7 mouse cellular contexts compared by ENCODE assay signal in genomic region chr1:189700990-189701389, GRCm38 (mm10). TPM values are rescaled to one million over a fixed set of nuclear protein-coding genes. Genes with fewer than 3 reads are reported as not detected.
DNase-seq lines count a peak whose midpoint lies in the region; ATAC-seq and TF ChIP-seq lines count a peak whose summit lies in the region.

No protein-coding gene starts in this region.

- H3K9me3 ChIP-seq in MEL (replicated peaks; ENCODE audit: insufficient read depth, low read length), result no peaks in the 10 kb centered on the region
- no peaks in the 10 kb centered on the region for H3K9me3 ChIP-seq in embryonic facial prominence, embryonic 14.5 days (ENCODE audit: control insufficient read depth, low read length)
- H3K9me3 ChIP-seq in heart, embryonic 10.5 days, result no peaks in the 10 kb centered on the region

- under 1% methylated on average over 6 of the region's 6 CpGs for WGBS in bone marrow, adult 2 months
- WGBS in embryonic facial prominence, embryonic 14.5 days, result 3% methylated on average over 6 of the region's 6 CpGs
- 4% methylated on average over 6 of the region's 6 CpGs for WGBS in heart, embryonic 10.5 days

- no peaks in the 10 kb centered on the region for H3K36me3 ChIP-seq in MEL (ENCODE audit: control insufficient read depth in 1 of 2, insufficient read depth in 2 of 2, low read length in 2 of 2)
- H3K36me3 ChIP-seq in embryonic facial prominence, embryonic 14.5 days (ENCODE audit: control insufficient read depth, insufficient read depth, low read length), result no peaks in the 10 kb centered on the region
- no peaks in the 10 kb centered on the region for H3K36me3 ChIP-seq in heart, embryonic 10.5 days

- no peak overlapping the region for H3K27ac ChIP-seq in MEL (ENCODE audit: control insufficient read depth, low read depth, low read length)
- H3K27ac ChIP-seq in bone marrow, adult 2 months (ENCODE audit: control insufficient read depth, insufficient read depth, low read depth, low read length, poor library complexity), result no peak overlapping the region
- H3K27ac ChIP-seq in embryonic facial prominence, embryonic 14.5 days (replicated peaks; ENCODE audit: low read depth, low read length), result no peak overlapping the region
- H3K27ac ChIP-seq in heart, embryonic 10.5 days, result 0 out of 2 replicates have a peak overlapping the region, but pooled peaks have one; percentile 29

- no peak for TF ChIP-seq POLR2A in MEL (IDR thresholded peaks at IDR 0.05; ENCODE audit: control insufficient read depth in 1 of 2, insufficient read depth in 1 of 2, low read depth in 1 of 2, low read length in 2 of 2, poor library complexity in 1 of 2)
- TF ChIP-seq POLR2A in bone marrow, adult 2 months (IDR thresholded peaks at IDR 0.05; ENCODE audit: borderline replicate concordance, control insufficient read depth, low read depth, low read length), result no peak

- H3K9ac ChIP-seq in MEL (ENCODE audit: control insufficient read depth, low read depth, low read length, poor library complexity, severe bottlenecking), result no peak overlapping the region
- H3K9ac ChIP-seq in embryonic facial prominence, embryonic 14.5 days (ENCODE audit: low read depth, low read length), result no peak overlapping the region; the same call in 1 of the 2 replicates

- peak; percentile 61 for TF ChIP-seq RAD21 in MEL (IDR thresholded peaks at IDR 0.05; ENCODE audit: low read depth, low read length)

- H3K4me2 ChIP-seq in embryonic facial prominence, embryonic 14.5 days (ENCODE audit: low read depth, low read length), result no peak overlapping the region; the same call in 1 of the 2 replicates

- TF ChIP-seq CTCF in MEL (IDR thresholded peaks at IDR 0.05 in 2 of 3, conservative IDR thresholded peaks at IDR 0.05 in 1 of 3; ENCODE audit: control insufficient read depth in 1 of 3, insufficient read depth in 1 of 3, low read depth in 2 of 3, low read length in 3 of 3, poor library complexity in 1 of 3, severe bottlenecking in 1 of 3), result peak; percentile 50 to 78 (median 66); a peak in 5 of 6 replicates
- peak; percentile 84 for TF ChIP-seq CTCF in bone marrow, adult 2 months (IDR thresholded peaks at IDR 0.05; ENCODE audit: control insufficient read depth, insufficient read depth, low read length)

- peak; percentile 76 for DNase-seq in MEL (ENCODE audit: low read depth, low spot score)
- peak; percentile 82 for DNase-seq in embryonic facial prominence, embryonic 14.5 days (ENCODE audit: low spot score)
- DNase-seq in heart, embryonic 10.5 days (ENCODE audit: low spot score), result peak; percentile 84
- peak; percentile 33 to 70 for DNase-seq in layer of hippocampus, adult 8-10 months (ENCODE audit: low spot score in 2 of 2)
- peak; percentile 62 for DNase-seq in lung, postnatal 25 days (ENCODE audit: low spot score)
- peak; percentile 76 to 85 for DNase-seq in right cerebral cortex, postnatal 10 days (ENCODE audit: low spot score in 2 of 2)

- H3K79me2 ChIP-seq in MEL (ENCODE audit: control insufficient read depth, insufficient read depth, low read length, poor library complexity), result no peaks in the 10 kb centered on the region

- H3K4me1 ChIP-seq in MEL (ENCODE audit: control insufficient read depth in 1 of 2, insufficient read depth in 2 of 2, low read length in 2 of 2), result no peaks in the 10 kb centered on the region
- no peaks in the 10 kb centered on the region for H3K4me1 ChIP-seq in bone marrow, adult 2 months (ENCODE audit: control insufficient read depth, insufficient read depth, low read length)
- no peaks in the 10 kb centered on the region; the same call in 1 of the 2 replicates for H3K4me1 ChIP-seq in embryonic facial prominence, embryonic 14.5 days (ENCODE audit: control insufficient read depth, insufficient read depth, low read length)
- H3K4me1 ChIP-seq in heart, embryonic 10.5 days, result peaks cover 14% of the 10 kb centered on the region

- peak; percentile 74; the same call in 1 of the 2 replicates for ATAC-seq in embryonic facial prominence, embryonic 14.5 days (ENCODE audit: low read depth)

- no peak overlapping the region for H3K4me3 ChIP-seq in MEL (ENCODE audit: control insufficient read depth in 1 of 2, insufficient read depth in 1 of 2, low read depth in 2 of 2, low read length in 2 of 2)
- no peak overlapping the region for H3K4me3 ChIP-seq in bone marrow, adult 2 months (replicated peaks; ENCODE audit: control insufficient read depth, low read depth, low read length)
- H3K4me3 ChIP-seq in embryonic facial prominence, embryonic 14.5 days (ENCODE audit: low read depth, low read length), result no peak overlapping the region
- H3K4me3 ChIP-seq in heart, embryonic 10.5 days, result no peak overlapping the region

- H3K27me3 ChIP-seq in MEL (ENCODE audit: control insufficient read depth in 1 of 2, insufficient read depth in 2 of 2, low read length in 2 of 2), result no peaks in the 10 kb centered on the region
- no peaks in the 10 kb centered on the region for H3K27me3 ChIP-seq in embryonic facial prominence, embryonic 14.5 days (replicated peaks; ENCODE audit: control insufficient read depth, insufficient read depth, low read length)
- H3K27me3 ChIP-seq in heart, embryonic 10.5 days (ENCODE audit: insufficient read depth, poor library complexity, severe bottlenecking), result peaks cover 3% of the 10 kb centered on the region; the same call in 1 of the 2 replicates

- no peak for TF ChIP-seq EP300 in MEL (IDR thresholded peaks at IDR 0.05; ENCODE audit: low read depth in 1 of 2, low read length in 2 of 2)

TF ChIP-seq in MEL, 35 proteins besides CTCF, POLR2A, EP300 and RAD21:
- TF ChIP-seq MYC (IDR thresholded peaks at IDR 0.05; ENCODE audit: low read depth, low read length) (no peak), MYB (IDR thresholded peaks at IDR 0.05; ENCODE audit: low read depth, low read length) (no peak), ZC3H11A (IDR thresholded peaks at IDR 0.05; ENCODE audit: low read depth, low read length) (peak; percentile 52), RCOR1 (IDR thresholded peaks at IDR 0.05; ENCODE audit: low read depth, low read length) (no peak), SMC3 (IDR thresholded peaks at IDR 0.05; ENCODE audit: low read depth, low read length) (peak; percentile 70), POLR2AphosphoS5 (IDR thresholded peaks at IDR 0.05; ENCODE audit: borderline replicate concordance, low read depth, low read length) (no peak)

RNA-seq across cellular contexts. Expression of gene Cenpf, which starts 13.1 kb away (rescaled TPM):
- total RNA-seq in MEL (2012; rRNA removed), result 16.6 and 25.2 TPM in 2 replicates
- 10 to 100 TPM; 34.5 to 63.2 TPM for polyA plus RNA-seq in MEL (2012; ENCODE audit: insufficient read depth in 1 of 2, insufficient read length in 2 of 2, low read depth in 1 of 2, low replicate concordance in 2 of 2, missing spikeins in 1 of 2)
- 23.9 and 28.7 TPM in 2 replicates for polyA plus RNA-seq in bone marrow, adult 2 months (2011; ENCODE audit: insufficient read depth, insufficient read length, low replicate concordance, missing spikeins)
- polyA plus RNA-seq in embryonic facial prominence, embryonic 14.5 days (2014; fragmentation: Nextera tagmentation; extraction: Ambion mirVana), result 54.4 and 62.8 TPM in 2 replicates
- polyA plus RNA-seq in heart, embryonic 10.5 days (2016; fragmentation: Nextera tagmentation; extraction: Ambion mirVana), result 62.7 and 71.3 TPM in 2 replicates
- total RNA-seq in layer of hippocampus, adult 8-10 months (2022), result 1 to 10 TPM in 1 of 4 experiments, under 1 TPM in 3; 0.33 to 1.5 (median 0.54) TPM

RNA-seq across cellular contexts. Expression of gene Ptpn14, which starts 27.1 kb away (rescaled TPM):
- total RNA-seq in MEL (2012; rRNA removed), result 0.23 and 0.62 TPM in 2 replicates
- 1 to 10 TPM in 1 of 2 experiments, not detected in 1; 1.0 TPM for polyA plus RNA-seq in MEL (2012; ENCODE audit: insufficient read depth in 1 of 2, insufficient read length in 2 of 2, low read depth in 1 of 2, low replicate concordance in 2 of 2, missing spikeins in 1 of 2)
- polyA plus RNA-seq in bone marrow, adult 2 months (2011; ENCODE audit: insufficient read depth, insufficient read length, low replicate concordance, missing spikeins), result 2.1 and 2.6 TPM in 2 replicates
- 12.3 and 12.5 TPM in 2 replicates for polyA plus RNA-seq in embryonic facial prominence, embryonic 14.5 days (2014; fragmentation: Nextera tagmentation; extraction: Ambion mirVana)
- polyA plus RNA-seq in heart, embryonic 10.5 days (2016; fragmentation: Nextera tagmentation; extraction: Ambion mirVana), result 7.2 and 9.6 TPM in 2 replicates
- 10 to 100 TPM; 11.1 to 16.1 (median 12.3) TPM for total RNA-seq in layer of hippocampus, adult 8-10 months (2022)
